Comparison of ENCODE assay signal across 8 mouse cellular contexts in the genomic region with DNA sequence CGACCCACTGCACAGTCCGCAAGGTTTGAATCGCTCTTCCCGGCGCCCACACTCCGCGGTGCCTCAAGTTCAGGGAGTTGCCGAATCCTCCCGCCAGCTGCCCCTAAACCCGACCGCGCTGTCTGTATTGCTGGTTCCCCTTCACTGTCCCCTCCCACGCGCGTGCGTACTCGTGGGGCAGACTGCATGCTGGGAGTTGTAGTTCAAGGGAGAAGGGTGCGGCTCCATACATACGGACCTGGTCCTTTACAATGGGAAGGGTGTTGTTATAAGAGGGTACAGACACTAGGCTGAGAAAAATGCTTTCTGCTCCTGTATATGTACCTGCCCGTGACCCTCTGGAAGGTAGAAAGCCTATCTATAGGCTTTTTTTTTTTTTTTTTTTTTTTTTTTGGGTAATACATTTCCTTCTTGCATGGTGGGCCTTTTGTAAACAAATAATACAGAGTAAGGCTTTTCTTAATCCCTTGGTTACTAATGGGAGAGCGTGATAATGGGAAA. TPM values are rescaled to one million over a fixed set of nuclear protein-coding genes. Genes with fewer than 3 reads are reported as not detected.
DNase-seq lines count a peak whose midpoint lies in the region; ATAC-seq and TF ChIP-seq lines count a peak whose summit lies in the region.

Gene Tmod3 (minus strand): TSS at position 146 of the 501 bp plus-strand sequence.

- no peaks in the 10 kb centered on the region for H3K9me3 ChIP-seq in ES-Bruce4 (replicated peaks; ENCODE audit: control insufficient read depth, insufficient read depth, low read length, poor library complexity, severe bottlenecking)
- H3K9me3 ChIP-seq in forebrain, embryonic 13.5 days (replicated peaks), result no peaks in the 10 kb centered on the region
- no peaks in the 10 kb centered on the region for H3K9me3 ChIP-seq in neural tube, embryonic 15.5 days (replicated peaks)

- H3K27me3 ChIP-seq in ES-Bruce4 (ENCODE audit: control insufficient read depth, insufficient read depth, low read length, poor library complexity, severe bottlenecking), result no peaks in the 10 kb centered on the region
- no peaks in the 10 kb centered on the region for H3K27me3 ChIP-seq in forebrain, embryonic 13.5 days
- no peaks in the 10 kb centered on the region for H3K27me3 ChIP-seq in neural tube, embryonic 15.5 days (replicated peaks)

- peak; percentile 97 to 98 for DNase-seq in heart, postnatal 10 days
- DNase-seq in layer of hippocampus, adult 11-12 months (ENCODE audit: low spot score), result peak; percentile 96
- peak; percentile 97 for DNase-seq in lung, adult 18-20 months
- peak; percentile 95 for DNase-seq in testis, postnatal 14 days (ENCODE audit: low spot score)

- intact Hi-C loops in heart, postnatal 10 days (cut with DNase I), result loop anchor here (5.0 kb wide), 1 partner anchor 117 kb away; the partner anchor contains the start of gene Leo1

- peak within 1 kb of the TSS; percentile 67 for H3K4me3 ChIP-seq in ES-Bruce4 (ENCODE audit: low read depth, low read length)
- H3K4me3 ChIP-seq in forebrain, embryonic 13.5 days, result peak within 1 kb of the TSS; percentile 91
- H3K4me3 ChIP-seq in neural tube, embryonic 15.5 days (replicated peaks), result peak within 1 kb of the TSS; percentile 62

- peak; percentile 98 for ATAC-seq in cerebellum, adult (ENCODE audit: insufficient number of reproducible peaks, low FRiP score, low TSS enrichment)
- peak; percentile 99 for ATAC-seq in forebrain, embryonic 13.5 days
- peak; percentile 97 for ATAC-seq in neural tube, embryonic 15.5 days (ENCODE audit: low FRiP score)

- no peak for TF ChIP-seq CTCF in ES-Bruce4 (IDR thresholded peaks at IDR 0.05; ENCODE audit: low read depth, low read length)

- peak within 1 kb of the TSS; percentile 75 for H3K4me2 ChIP-seq in forebrain, embryonic 13.5 days
- peak within 1 kb of the TSS; percentile 77 for H3K4me2 ChIP-seq in neural tube, embryonic 15.5 days

- WGBS in forebrain, embryonic 13.5 days, result 2% methylated on average over 21 of the region's 21 CpGs
- WGBS in neural tube, embryonic 15.5 days, result 3% methylated on average over 21 of the region's 21 CpGs

- H3K9ac ChIP-seq in ES-Bruce4 (ENCODE audit: low read depth, poor library complexity, severe bottlenecking), result peak within 1 kb of the TSS; percentile 70
- peak within 1 kb of the TSS; percentile 89 for H3K9ac ChIP-seq in forebrain, embryonic 13.5 days
- peak within 1 kb of the TSS; percentile 71 for H3K9ac ChIP-seq in neural tube, embryonic 15.5 days (replicated peaks)

- no peak for TF ChIP-seq EP300 in ES-Bruce4 (IDR thresholded peaks at IDR 0.05; ENCODE audit: insufficient read depth, low read depth, low read length)

- no peak within 1 kb of the TSS for H3K27ac ChIP-seq in ES-Bruce4 (ENCODE audit: insufficient read depth, low read length)
- peak within 1 kb of the TSS; percentile 73 for H3K27ac ChIP-seq in forebrain, embryonic 13.5 days
- H3K27ac ChIP-seq in neural tube, embryonic 15.5 days (replicated peaks), result peak within 1 kb of the TSS; percentile 83

- H3K36me3 ChIP-seq in ES-Bruce4 (ENCODE audit: control insufficient read depth, insufficient read depth, low read length, poor library complexity, severe bottlenecking), result no peaks in the 10 kb centered on the region
- no peaks in the 10 kb centered on the region for H3K36me3 ChIP-seq in forebrain, embryonic 13.5 days (ENCODE audit: poor library complexity, severe bottlenecking)
- H3K36me3 ChIP-seq in neural tube, embryonic 15.5 days, result no peaks in the 10 kb centered on the region

- no peaks in the 10 kb centered on the region for H3K4me1 ChIP-seq in ES-Bruce4 (ENCODE audit: control insufficient read depth, insufficient read depth, low read length)
- H3K4me1 ChIP-seq in forebrain, embryonic 13.5 days, result peaks cover 20% of the 10 kb centered on the region
- peaks cover 26% of the 10 kb centered on the region for H3K4me1 ChIP-seq in neural tube, embryonic 15.5 days

- TF ChIP-seq POLR2A in ES-Bruce4 (IDR thresholded peaks at IDR 0.05; ENCODE audit: insufficient read depth, low read length), result peak; percentile 89

RNA-seq across cellular contexts. Expression of gene Tmod3, which starts in this region (rescaled TPM):
- polyA plus RNA-seq in ES-Bruce4 (2011; ENCODE audit: insufficient read depth, insufficient read length, low read depth, missing spikeins), result 65.4 and 69.3 TPM in 2 replicates
- 101 TPM in 2 replicates for polyA plus RNA-seq in forebrain, embryonic 13.5 days (2015; fragmentation: Nextera tagmentation; extraction: Ambion mirVana)
- 100 to 1,000 TPM; 112 to 123 TPM for total RNA-seq in heart, postnatal 10 days (2021)
- polyA plus RNA-seq in neural tube, embryonic 15.5 days (2015; fragmentation: Nextera tagmentation; extraction: Ambion mirVana), result 68.1 and 77.0 TPM in 2 replicates
